Mouse (Mus musculus): ENCODE measurements around the gene Grin1.

GRCm38 (mm10) chr2:25355419-25356066 lies 36.6 kb upstream of the Grin1 start:
- TF ChIP-seq CTCF (IDR thresholded peaks at IDR 0.05; ENCODE audit: control insufficient read depth, insufficient read depth, insufficient read length), result no peak
- TF ChIP-seq USF1 (IDR thresholded peaks at IDR 0.05; ENCODE audit: low read depth), result no peak
- no peak for TF ChIP-seq MYOG (IDR thresholded peaks at IDR 0.05; ENCODE audit: control insufficient read depth, extremely low read depth, insufficient read length)
- no peak for TF ChIP-seq CEBPB (IDR thresholded peaks at IDR 0.05; ENCODE audit: low read depth)
- TF ChIP-seq MAX (IDR thresholded peaks at IDR 0.05), result no peak

All from C2C12 (cell line).